Mouse (Mus musculus) liver, embryonic 14.5 days (tissue): ENCODE data around the gene Zfp84.

Source experiments
- CTCF ChIP-seq: IDR thresholded peaks from 2 replicates; pipeline ENCODE4 v1.5.1; 2016; ENCODE audit warnings: antibody characterized with exemption, low read depth, control low read depth
- EP300 ChIP-seq: IDR thresholded peaks from 2 replicates; pipeline ENCODE4 v1.6.1; 2016; ENCODE audit warnings: antibody characterized with exemption, low read depth

GRCm38 (mm10) chr7:29785888-29786287 is 17.5 kb downstream of the Zfp84 start:
- TF ChIP-seq CTCF, result no peak
- TF ChIP-seq EP300, result no peak
